Mouse (Mus musculus): ENCODE results near the gene Rpl29. TPM values are rescaled to one million over a fixed set of nuclear protein-coding genes. Genes with fewer than 3 reads are reported as not detected.

The Rpl29 gene
- total and polyA plus RNA-seq, 3 experiments: 1,058 to 1,867 (median 1,257) TPM

DNA sequence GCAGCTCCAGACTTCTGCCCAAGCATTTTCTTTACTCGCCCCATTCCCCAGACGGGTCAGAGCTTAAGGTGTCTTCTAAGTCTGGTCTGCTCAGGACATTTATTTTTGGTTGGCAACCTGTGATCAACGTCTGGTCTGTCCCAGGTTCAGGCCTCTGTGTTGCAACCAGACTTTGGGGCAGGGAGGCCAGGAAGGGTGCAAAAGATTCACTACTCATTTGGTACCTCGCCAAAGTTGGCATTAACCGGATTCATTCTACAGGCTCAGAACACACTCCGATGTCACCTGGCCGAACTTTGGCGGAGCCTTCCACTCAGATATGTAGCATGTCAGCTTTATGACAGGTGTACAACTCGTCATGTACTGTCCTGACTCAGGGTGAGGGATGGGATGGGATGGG lies 18.7 kb downstream of the Rpl29 start:
- peak overlapping the region; percentile 95 for H3K4me2 ChIP-seq (ENCODE audit: insufficient read depth, low read depth, poor library complexity, severe bottlenecking)
- no peaks in the 10 kb centered on the region for H3K79me2 ChIP-seq (replicated peaks; ENCODE audit: control insufficient read depth, extremely low read depth, insufficient read depth, poor library complexity, severe bottlenecking)
- no peak overlapping the region; the same call in 1 of the 2 replicates for H3K27ac ChIP-seq (ENCODE audit: insufficient read depth, low read depth)
- DNase-seq (ENCODE audit: extremely low read depth): no peak
- peaks cover 0 to 41% of the 10 kb centered on the region in 2 experiments for H3K36me3 ChIP-seq (replicated peaks in 1 of 2; ENCODE audit: control insufficient read depth in 1 of 2, insufficient read depth in 1 of 2, low read length in 1 of 2)
- H3K9ac ChIP-seq (ENCODE audit: insufficient read depth, low read depth): peak overlapping the region; percentile 28
- in situ Hi-C loops (cut with MboI; ENCODE audit: low pct_ligation_motif_present, low pct_unique_long_range_greater_than_20kb, low sequenced_read_pairs) (no loop called here), dilution Hi-C loops (cut with MboI; ENCODE audit: extremely low pct_ligation_motif_present, extremely low pct_unique_long_range_greater_than_20kb, low sequenced_read_pairs) (no loop called here)
- no peaks in the 10 kb centered on the region for H3K9me3 ChIP-seq (replicated peaks; ENCODE audit: low read length)
- H3K27me3 ChIP-seq (replicated peaks): no peaks in the 10 kb centered on the region
- H3K4me3 ChIP-seq (replicated peaks in 1 of 3; ENCODE audit: low read depth in 2 of 3, low read length in 2 of 3, poor library complexity in 1 of 3): peak overlapping the region; percentile 62 to 74 (median 62)
- peaks cover 9 to 42% of the 10 kb centered on the region in 2 experiments for H3K4me1 ChIP-seq (ENCODE audit: control insufficient read depth in 1 of 2, insufficient read depth in 2 of 2)
- TF ChIP-seq SIN3A (IDR thresholded peaks at IDR 0.05; ENCODE audit: low read length): no peak
- no peak for TF ChIP-seq ZC3H11A (IDR thresholded peaks at IDR 0.05; ENCODE audit: low read depth, low read length)
- TF ChIP-seq KAT2A (IDR thresholded peaks at IDR 0.05; ENCODE audit: insufficient replicate concordance, low read length): no peak
- TF ChIP-seq USF1 (IDR thresholded peaks at IDR 0.05; ENCODE audit: low read depth, low read length): no peak
- no peak for TF ChIP-seq ETS1 (conservative IDR thresholded peaks at IDR 0.05; ENCODE audit: low read depth, low read length)
- no peak for TF ChIP-seq JUND (conservative IDR thresholded peaks at IDR 0.05; ENCODE audit: low read depth, low read length)
- TF ChIP-seq RCOR1 (conservative IDR thresholded peaks at IDR 0.05; ENCODE audit: low read depth, low read length): no peak
- TF ChIP-seq CHD1 (IDR thresholded peaks at IDR 0.05; ENCODE audit: low read depth, low read length): no peak
- TF ChIP-seq UBTF (IDR thresholded peaks at IDR 0.05; ENCODE audit: low read depth, low read length): no peak
- no peak for TF ChIP-seq MXI1 (IDR thresholded peaks at IDR 0.05; ENCODE audit: low read depth, low read length)
- no peak for TF ChIP-seq MYC (IDR thresholded peaks at IDR 0.05; ENCODE audit: low read depth, low read length)
- TF ChIP-seq GABPA (IDR thresholded peaks at IDR 0.05; ENCODE audit: insufficient replicate concordance, low read depth, low read length): no peak
- TF ChIP-seq USF2 (conservative IDR thresholded peaks at IDR 0.05; ENCODE audit: low read depth, low read length): no peak
- no peak for TF ChIP-seq HCFC1 (IDR thresholded peaks at IDR 0.05; ENCODE audit: low read depth, low read length)
- TF ChIP-seq ELF1 (IDR thresholded peaks at IDR 0.05; ENCODE audit: low read depth, low read length): no peak

DNA sequence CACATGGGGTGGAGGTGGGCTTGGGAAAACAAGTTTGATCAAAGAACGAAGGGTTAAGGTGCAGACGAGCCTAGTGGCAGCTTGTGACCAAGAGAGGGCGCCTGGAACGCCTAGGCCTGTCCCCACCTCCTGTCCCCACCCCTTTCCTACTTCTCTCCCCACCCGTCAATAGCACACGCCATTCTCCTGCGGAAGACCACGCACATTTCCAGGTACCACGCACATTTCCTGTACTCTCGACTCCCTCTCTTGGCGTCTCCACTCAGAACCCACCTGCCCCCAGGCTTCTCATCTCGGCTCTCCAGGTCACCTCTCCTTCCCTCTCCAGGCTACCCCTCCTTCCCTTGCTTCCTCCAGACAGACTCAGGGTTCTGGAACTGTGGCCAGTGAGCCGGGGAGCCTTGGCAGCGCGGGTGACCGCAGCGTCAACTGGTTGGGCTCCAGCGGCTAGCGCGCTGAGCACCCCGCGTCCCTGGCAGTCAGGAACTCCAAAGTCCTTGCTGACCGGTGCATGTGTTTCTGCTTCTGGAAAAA lies 19.3 kb downstream of the Rpl29 start:
- peak overlapping the region; percentile 82 for H3K9ac ChIP-seq (ENCODE audit: insufficient read depth, low read depth)
- H3K4me3 ChIP-seq (replicated peaks in 1 of 3; ENCODE audit: low read depth in 2 of 3, low read length in 2 of 3, poor library complexity in 1 of 3): peak overlapping the region; percentile 62 to 74 (median 74)
- in situ Hi-C loops (cut with MboI; ENCODE audit: low pct_ligation_motif_present, low pct_unique_long_range_greater_than_20kb, low sequenced_read_pairs): no loop called here
- peak overlapping the region; percentile 95 for H3K4me2 ChIP-seq (ENCODE audit: insufficient read depth, low read depth, poor library complexity, severe bottlenecking)
- peaks cover 0 to 38% of the 10 kb centered on the region in 2 experiments for H3K36me3 ChIP-seq (replicated peaks in 1 of 2; ENCODE audit: control insufficient read depth in 1 of 2, insufficient read depth in 1 of 2, low read length in 1 of 2)
- no peaks in the 10 kb centered on the region for H3K9me3 ChIP-seq (replicated peaks; ENCODE audit: low read length)
- H3K27ac ChIP-seq (ENCODE audit: insufficient read depth, low read depth): no peak overlapping the region
- peak; percentile 78 for DNase-seq (ENCODE audit: extremely low read depth)
- dilution Hi-C loops (cut with MboI; ENCODE audit: extremely low pct_ligation_motif_present, extremely low pct_unique_long_range_greater_than_20kb, low sequenced_read_pairs): no loop called here
- peaks cover 10 to 44% of the 10 kb centered on the region in 2 experiments for H3K4me1 ChIP-seq (ENCODE audit: control insufficient read depth in 1 of 2, insufficient read depth in 2 of 2)
- H3K79me2 ChIP-seq (replicated peaks; ENCODE audit: control insufficient read depth, extremely low read depth, insufficient read depth, poor library complexity, severe bottlenecking): no peaks in the 10 kb centered on the region
- TF ChIP-seq RAD21 (IDR thresholded peaks at IDR 0.05; ENCODE audit: low read depth, low read length): peak; percentile 43
- peak; percentile 46; the same call in 1 of the 2 replicates for TF ChIP-seq MEF2A (IDR thresholded peaks at IDR 0.05; ENCODE audit: borderline replicate concordance, low read depth, low read length)
- TF ChIP-seq MAFK (IDR thresholded peaks at IDR 0.05; ENCODE audit: insufficient replicate concordance, low read length): no peak
- 0 out of 2 replicates have a peak, but pooled peaks have one; percentile 12 for TF ChIP-seq HCFC1 (IDR thresholded peaks at IDR 0.05; ENCODE audit: low read depth, low read length)
- no peak for TF ChIP-seq ZC3H11A (IDR thresholded peaks at IDR 0.05; ENCODE audit: low read depth, low read length)
- TF ChIP-seq CTCF (conservative IDR thresholded peaks at IDR 0.05 in 1 of 2, IDR thresholded peaks at IDR 0.05 in 1 of 2; ENCODE audit: low read depth in 2 of 2, low read length in 2 of 2): peak; percentile 48 to 80; a peak in 3 of 4 replicates
- TF ChIP-seq BHLHE40 (IDR thresholded peaks at IDR 0.05; ENCODE audit: low read depth, low read length): no peak
- peak; percentile 47 for TF ChIP-seq ELF1 (IDR thresholded peaks at IDR 0.05; ENCODE audit: low read depth, low read length)
- peak; percentile 54; the same call in 1 of the 2 replicates for TF ChIP-seq SIN3A (IDR thresholded peaks at IDR 0.05; ENCODE audit: low read length)
- TF ChIP-seq UBTF (IDR thresholded peaks at IDR 0.05; ENCODE audit: low read depth, low read length): no peak
- TF ChIP-seq NELFE (IDR thresholded peaks at IDR 0.05; ENCODE audit: low read depth, low read length): peak; percentile 53; the same call in 1 of the 2 replicates
- no peak for TF ChIP-seq USF2 (conservative IDR thresholded peaks at IDR 0.05; ENCODE audit: low read depth, low read length)
- peak; percentile 30; the same call in 1 of the 2 replicates for TF ChIP-seq NRF1 (IDR thresholded peaks at IDR 0.05; ENCODE audit: low read depth, low read length)
- TF ChIP-seq MAX (IDR thresholded peaks at IDR 0.05; ENCODE audit: low read length): peak; percentile 58; the same call in 1 of the 2 replicates
- no peak for TF ChIP-seq E2F4 (IDR thresholded peaks at IDR 0.05; ENCODE audit: insufficient replicate concordance, low read depth, low read length)
- no peak for TF ChIP-seq USF1 (IDR thresholded peaks at IDR 0.05; ENCODE audit: low read depth, low read length)
- TF ChIP-seq IRF4 (IDR thresholded peaks at IDR 0.05; ENCODE audit: low read depth, low read length): 0 out of 2 replicates have a peak, but pooled peaks have one; percentile 52
- TF ChIP-seq MYC (IDR thresholded peaks at IDR 0.05; ENCODE audit: low read depth, low read length): peak; percentile 63; the same call in 1 of the 2 replicates
- TF ChIP-seq ZMIZ1 (IDR thresholded peaks at IDR 0.05; ENCODE audit: low read depth, low read length): no peak; the same call in 1 of the 2 replicates
- TF ChIP-seq MXI1 (IDR thresholded peaks at IDR 0.05; ENCODE audit: low read depth, low read length): peak; percentile 76; the same call in 1 of the 2 replicates
- no peak for TF ChIP-seq PAX5 (IDR thresholded peaks at IDR 0.05; ENCODE audit: low read length)
- peak; percentile 74 for TF ChIP-seq SMC3 (IDR thresholded peaks at IDR 0.05; ENCODE audit: low read depth, low read length)
- TF ChIP-seq POLR2A (IDR thresholded peaks at IDR 0.05; ENCODE audit: low read depth, low read length): peak; percentile 59
- no peaks in the 10 kb centered on the region for H3K27me3 ChIP-seq (replicated peaks)

All from CH12.LX (cell line).